Mouse (Mus musculus): ENCODE results near the gene Dcps.

DNA sequence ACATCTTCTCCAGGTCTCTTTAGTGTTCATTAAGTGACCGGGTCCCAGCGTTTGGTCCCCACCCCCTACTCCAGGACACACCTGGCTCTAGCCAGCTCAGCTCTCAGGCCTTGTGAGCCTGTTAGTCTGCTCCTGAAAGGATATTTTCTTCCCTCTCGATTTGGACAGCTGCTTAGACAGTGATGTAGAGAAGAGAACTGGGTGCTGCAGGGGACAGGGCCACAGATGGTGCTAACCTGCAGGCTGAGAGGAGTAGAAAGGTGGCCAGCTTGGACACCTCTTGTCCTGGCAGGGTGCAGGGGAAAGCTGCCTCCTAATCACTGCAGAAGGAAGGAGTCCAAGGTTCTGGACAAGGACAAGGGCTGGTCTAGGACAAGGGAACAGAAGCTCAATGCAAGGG, 67.8 kb downstream of the Dcps start:
- no peak for TF ChIP-seq CTCF (IDR thresholded peaks at IDR 0.05; ENCODE audit: control insufficient read depth, insufficient read depth, low read length)
- TF ChIP-seq POLR2A (IDR thresholded peaks at IDR 0.05; ENCODE audit: borderline replicate concordance, control insufficient read depth, low read depth, low read length): no peak

Data from bone marrow, adult 2 months (tissue).